Mouse (Mus musculus) midbrain, embryonic 13.5 days (tissue): Measurements from ENCODE around the gene H2-Ab1. TPM values are rescaled to one million over a fixed set of nuclear protein-coding genes. Genes with fewer than 3 reads are reported as not detected.
"Not testable (repeated sequence)": the region's sequence is repeated elsewhere in the genome, so short reads cannot be mapped to it uniquely, and the experiment has no call there.

Source experiments
- ATAC-seq: fragments of 200-750 bp; cut with Nextera tagmentation; 2 replicates; pipeline ENCODE4 v1.8.0; 2017; ENCODE audit warnings: mild to moderate bottlenecking, moderate TSS enrichment, moderate library complexity
- H3K27ac ChIP-seq: fragments of 300-500 bp; sonication (generic); 2 replicates; pipeline ENCODE4 v1.5.1; 2015; ENCODE audit warnings: inconsistent platforms, mild to moderate bottlenecking, moderate library complexity
- H3K27me3 ChIP-seq: fragments of 300-500 bp; sonication (generic); 2 replicates; pipeline ENCODE4 v1.6.1; 2015; ENCODE audit warnings: mild to moderate bottlenecking, inconsistent platforms
- H3K36me3 ChIP-seq: fragments of 300-500 bp; sonication (generic); 2 replicates; pipeline ENCODE4 v1.6.1; 2015; ENCODE audit warnings: mild to moderate bottlenecking, inconsistent platforms
- H3K4me1 ChIP-seq: fragments of 300-500 bp; sonication (generic); replicated peaks from 2 replicates; pipeline ENCODE4 v1.6.1; 2015; ENCODE audit warnings: inconsistent platforms
- H3K4me2 ChIP-seq: fragments of 300-500 bp; sonication (generic); replicated peaks from 2 replicates; pipeline ENCODE4 v1.6.1; 2015; ENCODE audit warnings: moderate library complexity, mild to moderate bottlenecking, inconsistent platforms
- H3K4me3 ChIP-seq: fragments of 300-500 bp; sonication (generic); replicated peaks from 2 replicates; pipeline ENCODE4 v1.5.1; 2015; ENCODE audit warnings: mild to moderate bottlenecking, inconsistent platforms
- H3K9ac ChIP-seq: fragments of 300-500 bp; sonication (generic); replicated peaks from 2 replicates; pipeline ENCODE4 v1.6.1; 2015; ENCODE audit warnings: mild to moderate bottlenecking, inconsistent platforms
- H3K9me3 ChIP-seq: fragments of 300-500 bp; sonication (generic); 2 replicates; pipeline ENCODE4 v1.6.1; 2016; ENCODE audit warnings: mild to moderate bottlenecking, inconsistent platforms
- WGBS: fragments of 180-500 bp; shearing (Covaris S2); methylation state at CpG from one replicate; pipeline ENCODE4 v1.1.7; 2015; 5-methylcytosine and 5-hydroxymethylcytosine counted together
- polyA plus RNA-seq: library from polyadenylated mRNA; unstranded; fragments of >200 nt; fragmentation: Nextera tagmentation; extraction: Ambion mirVana; gene quantifications from 2 replicates; pipeline ENCODE4 v1.2.1, GENCODE M21; 2015

H2-Ab1 gene
- polyA plus RNA-seq, 1 experiment from 2014 or later = 1.7 TPM

GRCm38 (mm10) chr17:34219801-34220200 lies 37.7 kb upstream of the H2-Ab1 start:
- 92% methylated on average over 4 of the region's 7 CpGs for WGBS
- not testable (repeated sequence) for H3K36me3 ChIP-seq, H3K4me2 ChIP-seq, H3K27ac ChIP-seq, H3K4me3 ChIP-seq, H3K4me1 ChIP-seq, H3K27me3 ChIP-seq, ATAC-seq, H3K9me3 ChIP-seq, H3K9ac ChIP-seq

- 91% methylated on average over 7 of the region's 16 CpGs for WGBS
- not testable (repeated sequence) for H3K36me3 ChIP-seq, H3K9ac ChIP-seq, H3K4me1 ChIP-seq, H3K9me3 ChIP-seq, ATAC-seq, H3K4me3 ChIP-seq, H3K4me2 ChIP-seq, H3K27ac ChIP-seq, H3K27me3 ChIP-seq
These were observed 37.1 kb upstream of the H2-Ab1 start for GRCm38 (mm10) chr17:34220401-34220800.

GRCm38 (mm10) chr17:34224816-34225215 lies 32.7 kb upstream of the H2-Ab1 start:
- Histone ChIP-seq H3K27ac (no peak overlapping the region), H3K36me3 (no peaks in the 10 kb centered on the region), H3K4me1 (no peaks in the 10 kb centered on the region), H3K27me3 (no peaks in the 10 kb centered on the region), H3K4me2 (no peak overlapping the region), H3K9me3 (peaks cover 4% of the 10 kb centered on the region; the same call in 1 of the 2 replicates), H3K4me3 (no peak overlapping the region), H3K9ac (no peak overlapping the region)
- WGBS = 97% methylated on average over 3 of the region's 3 CpGs
- no peak for ATAC-seq

DNA sequence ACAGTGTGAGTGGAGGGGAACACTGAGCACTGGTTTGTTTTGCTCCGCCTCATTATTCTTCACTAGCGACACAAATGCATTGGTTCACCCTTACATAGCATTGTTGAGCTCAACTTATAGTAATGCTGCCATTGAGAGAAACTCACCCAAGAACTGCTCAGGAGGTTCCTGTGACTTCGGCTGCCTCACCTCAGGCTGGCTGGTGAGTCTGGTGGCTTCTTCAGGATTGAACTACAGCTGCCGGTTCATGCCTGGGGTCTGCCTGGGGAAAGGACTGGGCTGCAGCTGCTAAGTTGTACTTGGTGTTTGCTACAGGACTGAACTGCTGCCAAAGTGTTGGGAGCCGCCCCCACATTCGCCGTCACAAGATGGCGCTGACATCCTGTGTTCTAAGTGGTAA lies 32.1 kb upstream of the H2-Ab1 start:
- H3K9me3 ChIP-seq = peaks cover 4% of the 10 kb centered on the region; the same call in 1 of the 2 replicates

DNA sequence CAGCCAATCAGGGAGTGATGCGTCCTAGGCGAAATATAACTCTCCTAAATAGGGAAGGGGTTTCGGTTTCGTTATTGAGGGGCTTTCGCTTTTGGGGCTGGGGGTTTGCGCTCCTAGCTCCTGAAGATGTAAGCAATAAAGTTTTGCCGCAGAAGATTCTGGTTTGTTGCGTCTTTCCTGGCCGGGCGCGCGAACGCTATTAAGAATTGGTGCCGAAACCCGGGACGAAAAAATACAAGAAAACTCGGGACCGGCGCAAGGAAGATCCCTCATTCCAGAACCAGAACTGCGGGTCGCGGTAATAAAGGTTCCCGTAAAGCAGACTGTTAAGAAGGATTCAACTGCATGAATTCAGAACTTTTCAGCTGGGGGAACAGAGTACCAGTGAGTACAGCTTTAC lies 31.6 kb upstream of the H2-Ab1 start:
- not testable (repeated sequence) for H3K36me3 ChIP-seq

More for the DNA sequence above, 32.1 kb upstream of the H2-Ab1 start:
- Histone ChIP-seq H3K4me3 (no peak overlapping the region), H3K36me3 (no peaks in the 10 kb centered on the region), H3K4me2 (no peak overlapping the region), H3K27me3 (no peaks in the 10 kb centered on the region), H3K9ac (no peak overlapping the region), H3K27ac (no peak overlapping the region), H3K4me1 (no peaks in the 10 kb centered on the region)
- no peak for ATAC-seq
- 95% methylated on average over 8 of the region's 8 CpGs for WGBS

GRCm38 (mm10) chr17:34230971-34231370 lies 26.5 kb upstream of the H2-Ab1 start:
- H3K4me3 ChIP-seq, H3K9ac ChIP-seq, H3K4me2 ChIP-seq, H3K4me1 ChIP-seq, H3K27ac ChIP-seq, H3K27me3 ChIP-seq, ATAC-seq, H3K36me3 ChIP-seq, H3K9me3 ChIP-seq: not testable (repeated sequence)
- WGBS = 95% methylated on average over 9 of the region's 9 CpGs

More for the DNA sequence above, 31.6 kb upstream of the H2-Ab1 start:
- not testable (repeated sequence) for H3K9ac ChIP-seq, ATAC-seq, H3K27me3 ChIP-seq, H3K9me3 ChIP-seq, H3K4me2 ChIP-seq, H3K27ac ChIP-seq, H3K4me1 ChIP-seq, H3K4me3 ChIP-seq
- WGBS = 97% methylated on average over 16 of the region's 23 CpGs

GRCm38 (mm10) chr17:34232021-34232420 lies 25.5 kb upstream of the H2-Ab1 start:
- not testable (repeated sequence) for H3K9me3 ChIP-seq, H3K4me2 ChIP-seq, H3K36me3 ChIP-seq, H3K27me3 ChIP-seq, H3K4me1 ChIP-seq, H3K4me3 ChIP-seq, H3K9ac ChIP-seq, H3K27ac ChIP-seq, ATAC-seq
- WGBS = 89% methylated on average over 7 of the region's 7 CpGs

GRCm38 (mm10) chr17:34234926-34235325 lies 22.6 kb upstream of the H2-Ab1 start:
- Histone ChIP-seq H3K4me2 (no peak overlapping the region), H3K9ac (no peak overlapping the region), H3K4me1 (no peaks in the 10 kb centered on the region), H3K9me3 (no peaks in the 10 kb centered on the region), H3K27ac (no peak overlapping the region), H3K4me3 (no peak overlapping the region), H3K36me3 (no peaks in the 10 kb centered on the region), H3K27me3 (no peaks in the 10 kb centered on the region)
- 44% methylated on average over 9 of the region's 9 CpGs for WGBS
- ATAC-seq = peak; percentile 40; the same call in 1 of the 2 replicates

DNA sequence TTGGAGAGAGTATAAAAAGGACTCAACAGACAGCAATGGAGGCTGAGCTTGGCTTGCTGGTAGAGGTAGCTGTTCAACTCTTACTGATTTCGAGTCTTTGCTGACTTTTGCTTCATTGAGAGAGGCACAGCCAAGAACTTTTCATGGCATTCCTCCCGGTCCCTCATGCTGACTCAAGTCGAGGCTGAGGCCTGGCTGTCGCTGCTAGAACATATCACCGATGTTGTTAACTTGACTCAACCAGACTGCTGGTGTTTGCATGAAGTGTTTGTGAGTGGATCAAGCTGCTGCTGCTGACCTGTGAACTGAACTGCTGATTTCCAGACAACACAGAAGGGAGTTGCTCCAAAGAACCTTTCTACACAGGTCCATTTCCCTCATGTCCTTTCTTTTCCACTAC lies 20.8 kb upstream of the H2-Ab1 start:
- H3K4me1 ChIP-seq = no peaks in the 10 kb centered on the region
- H3K27me3 ChIP-seq = no peaks in the 10 kb centered on the region
- H3K9me3 ChIP-seq = no peaks in the 10 kb centered on the region
- no peak overlapping the region for H3K4me2 ChIP-seq
- ATAC-seq = no peak
- H3K36me3 ChIP-seq = no peaks in the 10 kb centered on the region
- no peak overlapping the region for H3K4me3 ChIP-seq
- H3K27ac ChIP-seq = no peak overlapping the region
- no peak overlapping the region for H3K9ac ChIP-seq
- WGBS = 88% methylated on average over 5 of the region's 5 CpGs

GRCm38 (mm10) chr17:34237741-34238140 lies 19.7 kb upstream of the H2-Ab1 start:
- Histone ChIP-seq H3K36me3 (no peaks in the 10 kb centered on the region), H3K4me3 (no peak overlapping the region), H3K27me3 (no peaks in the 10 kb centered on the region), H3K4me2 (no peak overlapping the region), H3K9ac (no peak overlapping the region), H3K4me1 (no peaks in the 10 kb centered on the region), H3K27ac (no peak overlapping the region), H3K9me3 (no peaks in the 10 kb centered on the region)
- 77% methylated on average over 3 of the region's 3 CpGs for WGBS
- no peak for ATAC-seq

GRCm38 (mm10) chr17:34238706-34239105 lies 18.8 kb upstream of the H2-Ab1 start, which contains the start of gene H2-Ob:
Gene H2-Ob (plus strand): TSS chr17:34238903.
- Histone ChIP-seq H3K9me3 (no peaks in the 10 kb centered on the region), H3K27me3 (no peaks in the 10 kb centered on the region), H3K4me3 (no peak within 1 kb of the TSS), H3K9ac (no peak within 1 kb of the TSS), H3K4me1 (no peaks in the 10 kb centered on the region), H3K36me3 (no peaks in the 10 kb centered on the region), H3K4me2 (no peak within 1 kb of the TSS), H3K27ac (no peak within 1 kb of the TSS)
- no peak for ATAC-seq
- WGBS = 66% methylated on average over 3 of the region's 3 CpGs

- no peaks in the 10 kb centered on the region for H3K9me3 ChIP-seq
- no peak overlapping the region for H3K4me2 ChIP-seq
- H3K4me3 ChIP-seq = no peak overlapping the region
- H3K9ac ChIP-seq = no peak overlapping the region
- no peak overlapping the region for H3K27ac ChIP-seq
- H3K4me1 ChIP-seq = no peaks in the 10 kb centered on the region
- no peaks in the 10 kb centered on the region for H3K36me3 ChIP-seq
- ATAC-seq = no peak
- 78% methylated on average over 10 of the region's 10 CpGs for WGBS
- H3K27me3 ChIP-seq = no peaks in the 10 kb centered on the region
These were observed 17.9 kb upstream of the H2-Ab1 start for GRCm38 (mm10) chr17:34239601-34240041.

- no peak overlapping the region for H3K4me3 ChIP-seq
- no peak overlapping the region for H3K27ac ChIP-seq
- H3K36me3 ChIP-seq = no peaks in the 10 kb centered on the region
- no peak overlapping the region for H3K4me2 ChIP-seq
- 69% methylated on average over 3 of the region's 3 CpGs for WGBS
- ATAC-seq = no peak
- no peaks in the 10 kb centered on the region for H3K4me1 ChIP-seq
- H3K27me3 ChIP-seq = no peaks in the 10 kb centered on the region
- no peaks in the 10 kb centered on the region for H3K9me3 ChIP-seq
- H3K9ac ChIP-seq = no peak overlapping the region
These were observed 17.1 kb upstream of the H2-Ab1 start for GRCm38 (mm10) chr17:34240366-34240765.
